ENCODE assay signal across 18 mouse cellular contexts in the genomic region with DNA sequence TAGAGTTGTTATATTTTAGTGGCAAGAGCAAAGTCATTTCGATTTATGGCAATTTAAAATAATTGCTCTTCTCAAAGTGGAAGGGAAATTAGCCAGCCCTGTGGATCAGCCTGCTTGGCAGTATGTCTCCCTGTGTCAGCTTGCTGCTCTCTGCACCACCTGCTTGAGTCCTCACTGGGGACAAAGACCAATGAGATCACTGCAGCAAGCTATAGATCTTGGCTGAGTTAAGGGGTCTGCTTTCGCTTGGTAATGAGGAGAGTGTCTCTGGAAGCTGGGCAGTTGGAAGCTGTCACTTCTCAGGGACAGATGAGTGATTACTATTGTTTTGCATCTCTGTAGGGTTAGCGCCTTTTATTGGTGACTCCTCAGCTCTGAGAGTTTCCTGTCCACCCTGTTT. TPM values are rescaled to one million over a fixed set of nuclear protein-coding genes. Genes with fewer than 3 reads are reported as not detected.
DNase-seq lines count a peak whose midpoint lies in the region; ATAC-seq and TF ChIP-seq lines count a peak whose summit lies in the region.
"Had no signal": no experiment of that assay in that cellular context is flagged by ENCODE, and none has a peak within 500 bp of the region (broad histone marks: within the 10 kb centered on the region; RNA-seq: fewer than 3 reads in every experiment).

No protein-coding gene starts in this region.

- no peak for TF ChIP-seq CTCF in lung, embryonic 14.5 days (IDR thresholded peaks at IDR 0.05; ENCODE audit: low read depth)
- TF ChIP-seq CTCF in stomach, postnatal 0 days (IDR thresholded peaks at IDR 0.05; ENCODE audit: low read depth): no peak

- no peak for DNase-seq in lung, embryonic 14.5 days
- no peak for DNase-seq in lung, postnatal 4 days
- DNase-seq in stomach, postnatal 0 days (ENCODE audit: low spot score): no peak
- no peak for DNase-seq in gastrocnemius, postnatal 14 days
- DNase-seq: adrenal gland, postnatal 14 days; cerebellum, postnatal 36 days; heart, postnatal 36 days; kidney, adult 2 months; lung, postnatal 36 days; thymus, adult 2 months had no signal

- H3K4me1 ChIP-seq in lung, embryonic 14.5 days (ENCODE audit: insufficient read depth): 0 out of 2 replicates have a peak, but pooled peaks cover 3% of the 10 kb centered on the region
- H3K4me1 ChIP-seq in hindbrain, embryonic 12.5 days: peaks cover 22% of the 10 kb centered on the region
- H3K4me1 ChIP-seq in limb, embryonic 15.5 days: peaks cover 27% of the 10 kb centered on the region
- no peaks in the 10 kb centered on the region for H3K4me1 ChIP-seq in stomach, postnatal 0 days (replicated peaks; ENCODE audit: control insufficient read depth, insufficient read depth)

- intact Hi-C loops in gastrocnemius, postnatal 14 days (cut with DNase I; ENCODE audit: low total_unique reads): no loop called here

- no peaks in the 10 kb centered on the region for H3K36me3 ChIP-seq in lung, embryonic 14.5 days (ENCODE audit: insufficient read depth)
- no peaks in the 10 kb centered on the region for H3K36me3 ChIP-seq in hindbrain, embryonic 12.5 days
- H3K36me3 ChIP-seq in limb, embryonic 15.5 days: no peaks in the 10 kb centered on the region
- no peaks in the 10 kb centered on the region for H3K36me3 ChIP-seq in stomach, postnatal 0 days (ENCODE audit: control insufficient read depth, insufficient read depth, low read length)
- H3K36me3 ChIP-seq: embryonic facial prominence, embryonic 15.5 days; midbrain, embryonic 15.5 days had no signal

- H3K4me2 ChIP-seq in lung, embryonic 14.5 days: no peak overlapping the region
- 0 out of 2 replicates have a peak overlapping the region, but pooled peaks have one; percentile 26 for H3K4me2 ChIP-seq in hindbrain, embryonic 12.5 days (replicated peaks)
- H3K4me2 ChIP-seq in limb, embryonic 15.5 days: no peak overlapping the region
- no peak overlapping the region for H3K4me2 ChIP-seq in stomach, postnatal 0 days (replicated peaks; ENCODE audit: low read depth)
- H3K4me2 ChIP-seq: embryonic facial prominence, embryonic 15.5 days; midbrain, embryonic 15.5 days had no signal

- no peaks in the 10 kb centered on the region for H3K27me3 ChIP-seq in lung, embryonic 14.5 days (ENCODE audit: insufficient read depth, low read length)
- H3K27me3 ChIP-seq in hindbrain, embryonic 12.5 days: no peaks in the 10 kb centered on the region
- H3K27me3 ChIP-seq in limb, embryonic 15.5 days: peaks cover 5% of the 10 kb centered on the region; the same call in 1 of the 2 replicates
- no peaks in the 10 kb centered on the region for H3K27me3 ChIP-seq in stomach, postnatal 0 days (ENCODE audit: control insufficient read depth, insufficient read depth, low read length)
- H3K27me3 ChIP-seq: embryonic facial prominence, embryonic 15.5 days; midbrain, embryonic 15.5 days had no signal

- no peak overlapping the region for H3K4me3 ChIP-seq in lung, embryonic 14.5 days (ENCODE audit: low read depth, low read length)
- no peak overlapping the region for H3K4me3 ChIP-seq in hindbrain, embryonic 12.5 days
- H3K4me3 ChIP-seq in limb, embryonic 15.5 days: no peak overlapping the region
- H3K4me3 ChIP-seq in stomach, postnatal 0 days (ENCODE audit: low read depth, low read length): no peak overlapping the region
- H3K4me3 ChIP-seq: embryonic facial prominence, embryonic 15.5 days; left cerebral cortex, adult 2 months; midbrain, embryonic 15.5 days had no signal

- 23% methylated on average over 3 of the region's 3 CpGs for WGBS in lung, embryonic 14.5 days
- WGBS in hindbrain, embryonic 12.5 days: 21% methylated on average over 3 of the region's 3 CpGs
- 14% methylated on average over 3 of the region's 3 CpGs for WGBS in limb, embryonic 15.5 days
- 35% methylated on average over 3 of the region's 3 CpGs for WGBS in stomach, postnatal 0 days

- no peak overlapping the region for H3K9ac ChIP-seq in lung, embryonic 14.5 days
- no peak overlapping the region for H3K9ac ChIP-seq in hindbrain, embryonic 12.5 days
- H3K9ac ChIP-seq in limb, embryonic 15.5 days: no peak overlapping the region
- H3K9ac ChIP-seq in stomach, postnatal 0 days (ENCODE audit: low read length): no peak overlapping the region
- H3K9ac ChIP-seq: embryonic facial prominence, embryonic 15.5 days; liver, embryonic 14.5 days; midbrain, embryonic 15.5 days had no signal

- TF ChIP-seq EP300 in stomach, postnatal 0 days (optimal IDR thresholded peaks at IDR 0.05): no peak

- H3K27ac ChIP-seq in lung, embryonic 14.5 days (ENCODE audit: low read depth): no peak overlapping the region
- no peak overlapping the region for H3K27ac ChIP-seq in hindbrain, embryonic 12.5 days
- H3K27ac ChIP-seq in limb, embryonic 15.5 days: 0 out of 2 replicates have a peak overlapping the region, but pooled peaks have one; percentile 30
- H3K27ac ChIP-seq in stomach, postnatal 0 days (replicated peaks): no peak overlapping the region
- H3K27ac ChIP-seq: embryonic facial prominence, embryonic 15.5 days; left cerebral cortex, adult 2 months; liver, embryonic 14.5 days; midbrain, embryonic 15.5 days had no signal

- 0 out of 2 replicates have a peak, but pooled peaks have one; percentile 33 for ATAC-seq in lung, embryonic 14.5 days (ENCODE audit: insufficient read depth)
- peak; percentile 64; the same call in 1 of the 2 replicates for ATAC-seq in hindbrain, embryonic 12.5 days (ENCODE audit: low FRiP score)
- ATAC-seq in limb, embryonic 15.5 days (ENCODE audit: insufficient number of reproducible peaks, low FRiP score, low TSS enrichment, low read depth): no peak
- no peak for ATAC-seq in stomach, postnatal 0 days (ENCODE audit: low FRiP score, low TSS enrichment)
- no peak for ATAC-seq in cerebellum, adult (ENCODE audit: insufficient number of reproducible peaks, low FRiP score, low TSS enrichment)
- ATAC-seq: midbrain, embryonic 15.5 days had no signal

- no peaks in the 10 kb centered on the region for H3K9me3 ChIP-seq in lung, embryonic 14.5 days (ENCODE audit: low read depth, low read length)
- no peaks in the 10 kb centered on the region for H3K9me3 ChIP-seq in hindbrain, embryonic 12.5 days (replicated peaks)
- no peaks in the 10 kb centered on the region for H3K9me3 ChIP-seq in limb, embryonic 15.5 days
- H3K9me3 ChIP-seq in stomach, postnatal 0 days (ENCODE audit: control insufficient read depth, low read length): no peaks in the 10 kb centered on the region
- H3K9me3 ChIP-seq: embryonic facial prominence, embryonic 15.5 days; midbrain, embryonic 15.5 days had no signal

RNA-seq across cellular contexts. Expression of a gene that starts 14.9 kb away (rescaled TPM):
- 0.20 and 0.28 TPM in 2 replicates for polyA plus RNA-seq in lung, embryonic 14.5 days (2014; fragmentation: Nextera tagmentation; extraction: Ambion mirVana)
- polyA plus RNA-seq in hindbrain, embryonic 12.5 days (2016; fragmentation: Nextera tagmentation; extraction: Ambion mirVana): 1.1 and 1.3 TPM in 2 replicates
- 0.86 and 1.1 TPM in 2 replicates for polyA plus RNA-seq in limb, embryonic 15.5 days (2015; fragmentation: Nextera tagmentation; extraction: Ambion mirVana)
- polyA plus RNA-seq in stomach, postnatal 0 days (2015; fragmentation: Nextera tagmentation; extraction: Ambion mirVana): 0.35 and 0.53 TPM in 2 replicates
- total RNA-seq in gastrocnemius, postnatal 14 days (2021): 1 to 10 TPM; 3.9 to 4.4 TPM
- total RNA-seq: MEL had no signal

RNA-seq across cellular contexts. Expression of a gene that starts 57.5 kb away (rescaled TPM):
- 114 and 115 TPM in 2 replicates for polyA plus RNA-seq in lung, embryonic 14.5 days (2014; fragmentation: Nextera tagmentation; extraction: Ambion mirVana)
- 105 and 106 TPM in 2 replicates for polyA plus RNA-seq in hindbrain, embryonic 12.5 days (2016; fragmentation: Nextera tagmentation; extraction: Ambion mirVana)
- polyA plus RNA-seq in limb, embryonic 15.5 days (2015; fragmentation: Nextera tagmentation; extraction: Ambion mirVana): 89.5 and 91.2 TPM in 2 replicates
- 43.7 and 44.6 TPM in 2 replicates for polyA plus RNA-seq in stomach, postnatal 0 days (2015; fragmentation: Nextera tagmentation; extraction: Ambion mirVana)
- total RNA-seq in gastrocnemius, postnatal 14 days (2021): 10 to 100 TPM; 24.9 to 25.2 TPM

Comparison
In these comparisons a context has a peak if more than half of its experiments do, and no peak if none do; other contexts are left out.
1. ATAC-seq: peak in lung, embryonic 14.5 days (single experiment) and hindbrain, embryonic 12.5 days (single experiment); none in limb, embryonic 15.5 days (single experiment), stomach, postnatal 0 days (single experiment) and cerebellum, adult (single experiment).